Mouse (Mus musculus): ENCODE results near the gene Gid8. TPM values are rescaled to one million over a fixed set of nuclear protein-coding genes. Genes with fewer than 3 reads are reported as not detected.

Gene Gid8
- total and polyA plus RNA-seq, 3 experiments = 15.6 to 44.1 (median 32.1) TPM

DNA sequence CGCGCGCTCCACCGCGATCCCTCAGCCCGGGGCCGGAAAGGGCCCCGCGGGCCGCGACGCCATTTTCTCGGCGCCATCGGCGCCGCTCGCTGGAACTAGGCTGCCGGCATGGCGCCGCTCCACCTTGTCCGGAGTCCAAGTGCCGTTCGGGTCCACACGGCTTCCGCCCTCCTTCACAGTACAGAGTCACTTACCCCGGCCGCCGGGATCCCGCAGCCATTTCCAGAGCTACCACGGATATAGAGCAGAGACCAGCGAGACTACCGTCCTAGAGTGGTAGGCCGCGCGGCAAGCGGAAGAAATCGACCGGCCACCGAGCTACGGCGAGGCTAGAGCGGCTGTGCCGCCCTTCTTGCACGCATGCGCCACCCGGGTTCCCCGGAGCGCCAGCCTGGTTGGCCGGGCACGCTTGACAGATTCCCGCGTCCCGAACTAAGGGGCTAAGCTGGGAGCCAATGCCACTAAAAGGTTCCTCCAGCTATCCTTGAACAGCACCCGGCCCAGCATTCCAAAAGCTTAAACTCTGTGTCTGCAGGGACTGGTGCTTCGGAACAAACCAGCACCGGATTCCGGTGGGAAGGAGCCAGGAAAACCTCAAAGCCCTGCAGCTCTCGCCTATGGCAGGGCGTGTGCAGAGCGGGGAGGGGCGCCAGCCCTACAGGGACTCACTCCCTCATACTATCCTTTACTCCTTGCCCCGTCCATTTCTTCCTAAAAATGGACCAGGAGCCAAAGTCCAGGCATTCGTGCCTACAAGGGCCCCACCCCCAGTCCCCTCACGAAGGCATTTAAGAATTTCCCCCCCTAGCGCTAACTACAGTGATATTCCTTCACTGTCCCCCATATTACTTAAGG, 7.9 kb upstream of the Gid8 start (continued):
- TF ChIP-seq ZC3H11A (IDR thresholded peaks at IDR 0.05; ENCODE audit: low read depth, low read length) = no peak

- Histone ChIP-seq H3K36me3 (replicated peaks in 1 of 2; ENCODE audit: control insufficient read depth in 1 of 2, insufficient read depth in 1 of 2, low read length in 1 of 2) (peaks cover 0 to 26% of the 10 kb centered on the region in 2 experiments), H3K4me3 (replicated peaks in 1 of 3; ENCODE audit: low read depth in 2 of 3, low read length in 2 of 3, poor library complexity in 1 of 3) (peak overlapping the region; percentile 63 to 92 (median 79)), H3K79me2 (replicated peaks; ENCODE audit: control insufficient read depth, extremely low read depth, insufficient read depth, poor library complexity, severe bottlenecking) (peaks cover 92% of the 10 kb centered on the region), H3K27me3 (replicated peaks) (no peaks in the 10 kb centered on the region), H3K9me3 (replicated peaks; ENCODE audit: low read length) (no peaks in the 10 kb centered on the region), H3K27ac (ENCODE audit: insufficient read depth, low read depth) (peak overlapping the region; percentile 26; the same call in 1 of the 2 replicates), H3K4me1 (ENCODE audit: control insufficient read depth in 1 of 2, insufficient read depth in 2 of 2) (peaks cover 20 to 72% of the 10 kb centered on the region in 2 experiments), H3K4me2 (ENCODE audit: insufficient read depth, low read depth, poor library complexity, severe bottlenecking) (peak overlapping the region; percentile 12), H3K9ac (ENCODE audit: insufficient read depth, low read depth) (peak overlapping the region; percentile 99)
- in situ Hi-C loops (cut with MboI; ENCODE audit: low pct_ligation_motif_present, low pct_unique_long_range_greater_than_20kb, low sequenced_read_pairs) = loop anchor here (25.0 kb wide), 1 partner anchor 660 kb away; the partner anchor contains the start of genes Arfrp1 and Zgpat
- no peak for DNase-seq (ENCODE audit: extremely low read depth)
- dilution Hi-C loops (cut with MboI; ENCODE audit: extremely low pct_ligation_motif_present, extremely low pct_unique_long_range_greater_than_20kb, low sequenced_read_pairs) = no loop called here
- peak; percentile 60 for TF ChIP-seq MAX (IDR thresholded peaks at IDR 0.05; ENCODE audit: low read length)
- no peak for TF ChIP-seq HCFC1 (IDR thresholded peaks at IDR 0.05; ENCODE audit: low read depth, low read length)
- peak; percentile 34 for TF ChIP-seq RAD21 (IDR thresholded peaks at IDR 0.05; ENCODE audit: low read depth, low read length)
- TF ChIP-seq MYC (IDR thresholded peaks at IDR 0.05; ENCODE audit: low read depth, low read length) = peak; percentile 81; the same call in 1 of the 2 replicates
- peak in 1 of 2 experiments; percentile 52; a peak in 2 of 4 replicates for TF ChIP-seq CTCF (conservative IDR thresholded peaks at IDR 0.05 in 1 of 2, IDR thresholded peaks at IDR 0.05 in 1 of 2; ENCODE audit: low read depth in 2 of 2, low read length in 2 of 2)
- TF ChIP-seq ZC3H11A (IDR thresholded peaks at IDR 0.05; ENCODE audit: low read depth, low read length) = no peak
These were observed 7.2 kb upstream of the Gid8 start for GRCm38 (mm10) chr2:180702701-180703149.

DNA sequence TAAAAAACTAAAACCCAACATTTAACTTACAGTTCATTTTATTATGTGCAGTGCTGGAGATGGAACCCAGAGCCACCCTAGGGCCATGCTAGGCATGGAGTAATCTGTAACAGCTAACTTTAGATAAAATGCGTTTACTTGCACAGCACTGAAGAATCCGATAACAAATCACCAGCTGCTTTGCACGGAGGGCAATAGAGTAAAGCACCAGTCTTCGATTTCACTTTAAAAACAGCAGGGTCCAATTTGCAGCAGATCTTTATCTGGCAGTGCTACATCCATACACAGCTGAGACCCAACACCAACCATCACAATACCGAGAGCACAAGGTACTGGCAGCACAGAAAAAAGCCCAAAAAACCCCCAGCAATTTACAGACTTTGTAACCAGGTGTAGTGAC, 6.7 kb upstream of the Gid8 start:
- no peak overlapping the region for H3K27ac ChIP-seq (ENCODE audit: insufficient read depth, low read depth)
- no peak for DNase-seq (ENCODE audit: extremely low read depth)
- in situ Hi-C loops (cut with MboI; ENCODE audit: low pct_ligation_motif_present, low pct_unique_long_range_greater_than_20kb, low sequenced_read_pairs) = loop anchor here (25.0 kb wide), 1 partner anchor 659 kb away; the partner anchor contains the start of genes Arfrp1 and Zgpat
- dilution Hi-C loops (cut with MboI; ENCODE audit: extremely low pct_ligation_motif_present, extremely low pct_unique_long_range_greater_than_20kb, low sequenced_read_pairs) = no loop called here
- no peak overlapping the region for H3K9ac ChIP-seq (ENCODE audit: insufficient read depth, low read depth)
- peaks cover 18 to 71% of the 10 kb centered on the region in 2 experiments for H3K4me1 ChIP-seq (ENCODE audit: control insufficient read depth in 1 of 2, insufficient read depth in 2 of 2)
- peaks cover 91% of the 10 kb centered on the region for H3K79me2 ChIP-seq (replicated peaks; ENCODE audit: control insufficient read depth, extremely low read depth, insufficient read depth, poor library complexity, severe bottlenecking)
- no peaks in the 10 kb centered on the region for H3K27me3 ChIP-seq (replicated peaks)
- H3K9me3 ChIP-seq (replicated peaks; ENCODE audit: low read length) = no peaks in the 10 kb centered on the region
- H3K4me3 ChIP-seq (replicated peaks in 1 of 3; ENCODE audit: low read depth in 2 of 3, low read length in 2 of 3, poor library complexity in 1 of 3) = no peak overlapping the region
- H3K4me2 ChIP-seq (ENCODE audit: insufficient read depth, low read depth, poor library complexity, severe bottlenecking) = peak overlapping the region; percentile 12; the same call in 1 of the 2 replicates
- TF ChIP-seq ZC3H11A (IDR thresholded peaks at IDR 0.05; ENCODE audit: low read depth, low read length) (no peak), JUND (conservative IDR thresholded peaks at IDR 0.05; ENCODE audit: low read depth, low read length) (no peak), POLR2A (IDR thresholded peaks at IDR 0.05; ENCODE audit: low read depth, low read length) (no peak), ETS1 (conservative IDR thresholded peaks at IDR 0.05; ENCODE audit: low read depth, low read length) (no peak), NRF1 (IDR thresholded peaks at IDR 0.05; ENCODE audit: low read depth, low read length) (no peak), BHLHE40 (IDR thresholded peaks at IDR 0.05; ENCODE audit: low read depth, low read length) (no peak), CHD1 (IDR thresholded peaks at IDR 0.05; ENCODE audit: low read depth, low read length) (no peak), JUN (IDR thresholded peaks at IDR 0.05; ENCODE audit: insufficient read depth, low read depth, low read length) (no peak), PAX5 (IDR thresholded peaks at IDR 0.05; ENCODE audit: low read length) (no peak), KAT2A (IDR thresholded peaks at IDR 0.05; ENCODE audit: insufficient replicate concordance, low read length) (no peak), RCOR1 (conservative IDR thresholded peaks at IDR 0.05; ENCODE audit: low read depth, low read length) (no peak), ELF1 (IDR thresholded peaks at IDR 0.05; ENCODE audit: low read depth, low read length) (no peak), EP300 (IDR thresholded peaks at IDR 0.05; ENCODE audit: low read length) (no peak), USF2 (conservative IDR thresholded peaks at IDR 0.05; ENCODE audit: low read depth, low read length) (no peak), CTCF (conservative IDR thresholded peaks at IDR 0.05 in 1 of 2, IDR thresholded peaks at IDR 0.05 in 1 of 2; ENCODE audit: low read depth in 2 of 2, low read length in 2 of 2) (no peak), E2F4 (IDR thresholded peaks at IDR 0.05; ENCODE audit: insufficient replicate concordance, low read depth, low read length) (no peak), CHD2 (IDR thresholded peaks at IDR 0.05; ENCODE audit: low read length) (no peak), ZMIZ1 (IDR thresholded peaks at IDR 0.05; ENCODE audit: low read depth, low read length) (no peak), MAZ (IDR thresholded peaks at IDR 0.05; ENCODE audit: low read depth, low read length) (no peak), MYC (IDR thresholded peaks at IDR 0.05; ENCODE audit: low read depth, low read length) (no peak)
- peaks cover 0 to 25% of the 10 kb centered on the region in 2 experiments for H3K36me3 ChIP-seq (replicated peaks in 1 of 2; ENCODE audit: control insufficient read depth in 1 of 2, insufficient read depth in 1 of 2, low read length in 1 of 2)

Measured in CH12.LX (cell line).